Mouse (Mus musculus): ENCODE data around the gene Hist1h2bl. TPM values are rescaled to one million over a fixed set of nuclear protein-coding genes. Genes with fewer than 3 reads are reported as not detected.
A peak's percentile ranks its signal among the peaks of the same experiment; 100 is the strongest.
"Not testable (repeated sequence)": the region's sequence is repeated elsewhere in the genome, so short reads cannot be mapped to it uniquely, and the experiment has no call there.

Gene Hist1h2bl
- polyA plus RNA-seq, 1 experiment from 2014 or later = 4.4 TPM

DNA sequence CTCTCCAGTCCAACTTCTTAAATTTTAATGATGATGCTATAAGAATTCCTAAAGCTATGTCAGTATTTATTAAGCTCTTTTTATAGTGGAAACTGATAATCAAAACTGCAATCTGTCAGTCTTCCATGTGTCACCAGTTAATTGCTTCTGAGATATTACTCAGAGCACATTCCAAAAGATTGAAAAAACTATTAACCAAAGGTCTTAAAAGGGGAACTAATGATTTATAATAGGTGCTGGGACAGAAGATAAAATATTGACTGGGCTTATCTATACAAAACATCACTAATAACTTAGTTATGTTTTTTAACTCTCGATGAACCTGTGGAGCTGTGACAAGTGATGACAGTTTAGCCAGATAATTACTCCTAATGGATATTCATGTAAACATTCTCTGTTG is 29.1 kb upstream of the Hist1h2bl start:
- 98% methylated on average over 1 of the region's 1 CpGs for WGBS
- no peak for ATAC-seq (ENCODE audit: low FRiP score)
- no peak overlapping the region for H3K9ac ChIP-seq

DNA sequence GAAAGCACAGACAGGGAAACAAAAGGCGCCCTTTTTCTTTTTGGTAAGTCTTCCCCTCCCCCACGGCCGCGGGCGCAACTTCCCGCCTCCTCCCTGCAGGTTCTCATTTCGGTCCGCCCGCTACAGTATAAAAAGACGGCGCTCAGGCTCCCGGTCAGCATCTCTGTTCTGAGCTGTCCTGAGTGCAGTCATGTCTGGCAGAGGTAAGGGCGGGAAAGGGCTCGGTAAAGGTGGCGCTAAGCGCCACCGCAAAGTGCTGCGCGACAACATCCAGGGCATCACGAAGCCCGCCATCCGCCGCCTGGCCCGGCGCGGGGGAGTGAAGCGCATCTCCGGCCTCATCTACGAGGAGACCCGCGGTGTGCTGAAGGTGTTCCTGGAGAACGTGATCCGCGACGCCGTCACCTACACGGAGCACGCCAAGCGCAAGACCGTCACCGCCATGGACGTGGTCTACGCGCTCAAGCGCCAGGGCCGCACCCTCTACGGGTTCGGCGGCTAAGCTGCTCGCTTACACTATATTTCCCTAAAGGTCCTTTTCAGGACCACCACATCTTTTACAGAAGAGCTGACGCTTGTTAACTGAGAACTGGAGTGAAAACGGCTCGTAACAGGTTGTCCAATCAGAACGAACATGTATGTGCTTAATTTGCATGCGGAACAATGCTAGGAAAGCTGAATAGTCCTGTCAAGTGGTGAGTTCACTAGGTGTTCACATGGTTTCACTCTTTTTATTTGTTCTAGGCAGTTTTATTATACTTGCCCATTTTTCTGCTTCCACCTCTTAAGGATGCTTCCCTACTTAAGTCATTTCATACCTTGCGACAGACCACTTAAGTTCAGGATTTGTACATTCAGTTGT is 19.2 kb upstream of the Hist1h2bl start, which contains the start of gene Hist1h4j:
Hist1h4j (plus strand) TSS at position 159 of the 862 bp plus-strand sequence.
- H3K4me1 ChIP-seq; H3K27me3 ChIP-seq; H3K9me3 ChIP-seq (replicated peaks); H3K36me3 ChIP-seq: not testable (repeated sequence)
- peak within 1 kb of the TSS; percentile 62 for H3K4me2 ChIP-seq (replicated peaks)
- ATAC-seq (ENCODE audit: low FRiP score) = peak; percentile 93
- peak within 1 kb of the TSS; percentile 98 for H3K27ac ChIP-seq
- H3K4me3 ChIP-seq = peak within 1 kb of the TSS; percentile 42
- H3K9ac ChIP-seq = peak within 1 kb of the TSS; percentile 62
- WGBS = under 1% methylated on average over 49 of the region's 56 CpGs

More for the DNA sequence above, 29.1 kb upstream of the Hist1h2bl start:
- Histone ChIP-seq H3K4me2 (replicated peaks) (no peak overlapping the region), H3K9me3 (replicated peaks) (no peaks in the 10 kb centered on the region), H3K4me3 (no peak overlapping the region), H3K27ac (no peak overlapping the region), H3K4me1 (peaks cover 17% of the 10 kb centered on the region), H3K27me3 (no peaks in the 10 kb centered on the region), H3K36me3 (no peaks in the 10 kb centered on the region)

DNA sequence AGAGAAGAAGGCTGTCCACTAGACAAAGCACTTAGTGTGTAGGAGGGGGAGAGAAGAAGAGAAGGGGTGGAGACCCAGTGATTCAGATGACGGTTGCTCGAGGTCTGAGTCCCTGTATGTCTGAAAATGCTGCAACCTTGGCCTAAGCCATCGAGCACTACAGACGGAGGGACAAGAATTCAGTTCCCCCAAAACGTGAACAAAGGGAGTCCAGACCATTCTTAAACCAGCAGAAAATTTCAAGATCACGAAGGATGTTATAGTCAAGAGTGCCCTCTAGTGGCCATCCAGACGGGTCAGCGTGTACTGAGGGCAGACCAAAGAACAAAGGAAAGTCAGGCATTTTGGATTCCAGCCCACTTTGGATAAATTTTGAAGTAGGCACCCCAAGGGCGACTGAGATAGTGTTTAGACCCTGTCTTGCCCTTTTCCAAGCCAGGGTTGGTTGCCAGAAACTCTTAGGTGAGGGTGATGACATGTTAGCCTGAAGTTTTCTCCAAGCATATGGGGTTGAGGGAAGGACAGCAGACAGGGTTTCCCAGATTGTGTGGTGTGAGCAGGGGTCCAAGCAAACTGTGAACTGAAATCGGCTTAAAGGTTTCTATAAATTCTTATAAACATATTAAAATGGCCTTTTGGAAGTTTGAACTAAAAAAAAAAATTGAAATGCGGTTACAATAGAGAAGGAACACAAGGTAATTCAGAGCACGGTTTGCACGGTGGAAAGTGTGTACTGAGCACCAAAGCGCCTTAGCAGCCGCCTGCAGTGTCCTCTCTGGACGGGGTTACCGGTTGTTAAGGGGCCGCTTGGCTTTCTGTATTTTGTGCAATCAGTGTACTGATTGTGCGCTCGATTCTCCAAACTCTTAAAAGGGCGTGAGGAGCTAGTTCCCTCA is 18.3 kb upstream of the Hist1h2bl start:
- no peaks in the 10 kb centered on the region for H3K9me3 ChIP-seq (replicated peaks)
- H3K4me3 ChIP-seq = peak overlapping the region; percentile 42
- peak overlapping the region; percentile 62 for H3K4me2 ChIP-seq (replicated peaks)
- under 1% methylated on average over 21 of the region's 21 CpGs for WGBS
- H3K4me1 ChIP-seq = peaks cover 10% of the 10 kb centered on the region
- H3K27ac ChIP-seq = peak overlapping the region; percentile 98
- H3K9ac ChIP-seq = peak overlapping the region; percentile 62
- H3K27me3 ChIP-seq = no peaks in the 10 kb centered on the region
- no peaks in the 10 kb centered on the region for H3K36me3 ChIP-seq
- ATAC-seq (ENCODE audit: low FRiP score) = peak; percentile 84

DNA sequence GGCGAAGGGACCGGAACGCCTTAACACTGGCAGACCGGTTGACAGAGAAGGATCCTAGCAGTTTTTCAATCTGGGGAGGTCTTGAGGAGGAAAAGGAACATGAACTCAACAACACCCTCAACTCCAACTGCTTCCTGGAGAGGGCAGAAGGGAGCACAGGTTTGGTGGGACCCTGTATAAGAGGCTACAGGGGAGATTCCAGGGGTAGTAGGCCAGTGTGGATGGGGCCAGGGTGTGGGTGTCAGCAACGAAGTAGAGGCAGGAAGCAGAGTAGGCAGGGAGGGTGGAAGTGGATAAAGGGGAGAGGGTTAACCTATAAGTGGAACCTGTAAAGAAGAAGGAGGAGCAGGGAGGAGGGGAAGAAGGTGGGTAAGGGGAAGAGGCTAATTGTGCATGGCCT is 17.5 kb upstream of the Hist1h2bl start:
- Histone ChIP-seq H3K36me3 (no peaks in the 10 kb centered on the region), H3K4me1 (peaks cover 10% of the 10 kb centered on the region), H3K4me3 (no peak overlapping the region), H3K9me3 (replicated peaks) (no peaks in the 10 kb centered on the region), H3K27me3 (no peaks in the 10 kb centered on the region), H3K9ac (0 out of 2 replicates have a peak overlapping the region, but pooled peaks have one; percentile 2), H3K4me2 (replicated peaks) (peak overlapping the region; percentile 62), H3K27ac (peak overlapping the region; percentile 98)
- ATAC-seq (ENCODE audit: low FRiP score) = no peak; the same call in 1 of the 2 replicates
- WGBS = 65% methylated on average over 5 of the region's 5 CpGs

DNA sequence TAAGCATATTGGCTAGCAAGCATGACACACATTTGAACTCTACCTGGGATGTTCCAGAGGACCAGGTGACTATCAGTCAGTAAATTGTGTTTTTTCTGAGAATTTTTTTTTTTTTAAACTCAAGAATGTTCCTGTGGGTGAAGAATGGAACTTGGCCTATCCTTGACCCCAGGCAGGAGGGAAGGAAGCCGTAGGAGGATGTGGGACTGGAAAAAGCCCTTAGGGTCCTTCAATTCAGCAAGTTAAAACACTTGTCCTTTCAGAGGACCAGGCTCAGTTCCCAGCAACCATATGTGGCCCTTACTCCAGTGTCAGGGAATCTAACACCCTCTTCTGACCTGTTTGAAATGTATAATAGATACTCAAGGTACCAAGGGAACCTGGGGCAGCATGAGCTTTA is 13.6 kb upstream of the Hist1h2bl start:
- Histone ChIP-seq H3K9me3 (replicated peaks) (no peaks in the 10 kb centered on the region), H3K27me3 (no peaks in the 10 kb centered on the region), H3K4me3 (no peak overlapping the region), H3K4me2 (replicated peaks) (no peak overlapping the region), H3K27ac (no peak overlapping the region), H3K4me1 (peaks cover 10% of the 10 kb centered on the region), H3K36me3 (no peaks in the 10 kb centered on the region), H3K9ac (no peak overlapping the region)
- ATAC-seq (ENCODE audit: low FRiP score) = no peak
- 50% methylated on average over 1 of the region's 1 CpGs for WGBS

DNA sequence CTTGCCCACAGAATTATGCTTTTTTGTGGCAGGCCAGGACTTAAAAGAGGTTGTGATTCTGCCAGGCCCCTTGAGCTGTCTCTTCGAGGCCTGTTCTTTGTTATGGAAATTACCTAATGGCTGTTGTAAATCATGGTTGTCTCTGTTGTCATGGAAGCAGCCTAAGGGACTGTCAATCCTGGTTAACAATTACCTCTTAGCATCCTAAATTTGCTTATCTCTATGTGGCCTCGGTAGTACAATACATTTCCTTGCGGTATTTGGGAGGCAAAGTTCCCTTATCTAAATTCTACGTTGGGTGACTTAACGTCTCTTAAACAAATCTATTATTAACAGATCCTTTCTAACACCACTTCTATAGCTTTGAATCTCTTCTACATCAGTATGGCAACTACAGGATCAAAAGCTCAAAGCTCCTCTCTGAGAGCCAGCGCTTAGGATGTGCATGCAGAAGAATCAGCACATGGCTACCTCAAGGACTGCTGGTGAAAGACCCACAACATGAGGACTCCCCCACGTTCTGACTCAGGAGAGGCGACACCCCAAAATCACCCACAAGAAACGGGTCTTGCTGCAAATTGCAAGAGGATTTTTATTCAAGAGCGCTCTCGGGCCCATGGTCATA is 12.1 kb upstream of the Hist1h2bl start:
- Histone ChIP-seq H3K4me1 (peaks cover 4% of the 10 kb centered on the region; the same call in 1 of the 2 replicates), H3K27me3 (no peaks in the 10 kb centered on the region), H3K9ac (no peak overlapping the region), H3K4me2 (replicated peaks) (0 out of 2 replicates have a peak overlapping the region, but pooled peaks have one; percentile 3), H3K4me3 (no peak overlapping the region), H3K27ac (peak overlapping the region; percentile 70), H3K36me3 (no peaks in the 10 kb centered on the region), H3K9me3 (replicated peaks) (no peaks in the 10 kb centered on the region)
- WGBS = 28% methylated on average over 11 of the region's 11 CpGs
- ATAC-seq (ENCODE audit: low FRiP score) = peak; percentile 85

DNA sequence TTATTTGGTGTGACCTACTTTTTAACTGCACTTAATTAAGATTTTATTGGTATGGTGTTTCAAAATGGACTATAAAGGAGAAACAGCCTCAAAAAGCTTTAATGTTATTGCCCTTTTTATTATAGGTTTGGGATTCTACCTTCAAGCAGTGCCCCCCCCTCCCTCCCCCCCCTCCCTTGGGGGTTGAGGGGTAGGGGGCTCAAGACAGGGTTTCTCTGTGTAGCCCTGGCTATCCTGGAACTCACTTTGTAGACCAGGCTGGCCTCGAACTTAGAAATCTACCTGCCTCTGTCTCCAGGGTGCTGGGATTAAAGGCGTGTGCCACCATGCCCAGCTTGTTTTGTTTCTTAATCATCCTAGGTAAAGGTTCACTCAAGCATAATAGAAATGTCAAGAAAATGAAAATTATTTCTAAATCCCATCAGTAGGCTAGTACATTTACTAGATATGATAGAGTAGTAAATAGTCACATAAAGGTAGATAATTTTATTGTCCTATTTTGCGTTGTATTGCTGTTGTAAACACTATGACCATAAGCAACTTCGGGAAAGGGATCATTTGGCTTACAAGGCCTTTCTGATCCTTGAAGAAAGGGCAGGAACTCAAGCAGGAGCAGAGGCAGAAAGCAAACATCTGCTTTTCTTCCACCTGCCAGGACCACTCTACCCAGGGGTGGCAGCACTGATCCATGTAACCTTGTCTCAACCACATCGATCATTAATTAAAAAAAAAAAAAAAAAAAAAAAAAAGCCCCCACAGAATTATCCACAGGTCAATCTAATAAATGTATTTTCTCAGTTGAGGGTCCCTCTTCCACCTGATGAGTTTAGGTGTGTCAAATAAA is 7.3 kb upstream of the Hist1h2bl start:
- no peak for ATAC-seq (ENCODE audit: low FRiP score)
- no peaks in the 10 kb centered on the region for H3K36me3 ChIP-seq
- H3K9ac ChIP-seq = no peak overlapping the region
- H3K27ac ChIP-seq = no peak overlapping the region
- WGBS = 32% methylated on average over 5 of the region's 5 CpGs
- no peaks in the 10 kb centered on the region for H3K9me3 ChIP-seq (replicated peaks)
- peaks cover 20% of the 10 kb centered on the region for H3K4me1 ChIP-seq
- peak overlapping the region; percentile 59 for H3K4me2 ChIP-seq (replicated peaks)
- no peaks in the 10 kb centered on the region for H3K27me3 ChIP-seq
- H3K4me3 ChIP-seq = 0 out of 2 replicates have a peak overlapping the region, but pooled peaks have one; percentile 34

DNA sequence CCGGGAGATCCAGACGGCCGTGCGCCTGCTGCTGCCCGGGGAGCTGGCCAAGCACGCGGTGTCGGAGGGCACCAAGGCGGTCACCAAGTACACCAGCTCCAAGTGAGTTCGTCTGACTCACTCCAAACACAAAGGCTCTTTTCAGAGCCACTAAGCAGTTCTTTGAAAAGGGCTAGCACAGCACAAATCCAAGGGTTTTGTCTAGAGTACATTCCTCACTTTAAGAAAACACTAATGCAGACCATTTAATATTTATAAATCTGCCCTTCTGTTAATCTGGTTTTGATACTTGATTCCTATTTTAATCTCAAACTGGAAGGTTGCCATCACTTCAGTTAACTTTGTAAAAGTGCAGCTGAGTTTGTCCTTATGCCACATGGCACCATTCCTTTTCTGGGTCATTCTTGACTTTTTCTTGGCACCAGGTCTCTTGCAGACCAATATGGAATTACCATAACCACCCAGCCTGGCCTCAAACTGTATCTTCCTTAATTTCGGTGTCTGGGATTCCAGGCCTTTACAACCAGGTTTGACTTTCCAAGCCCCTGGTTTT is 6.5 kb upstream of the Hist1h2bl start:
- peak overlapping the region; percentile 88 for H3K27ac ChIP-seq
- H3K4me2 ChIP-seq (replicated peaks) = peak overlapping the region; percentile 59
- no peaks in the 10 kb centered on the region for H3K27me3 ChIP-seq
- peak; percentile 46 for ATAC-seq (ENCODE audit: low FRiP score)
- no peaks in the 10 kb centered on the region for H3K9me3 ChIP-seq (replicated peaks)
- WGBS = 2% methylated on average over 11 of the region's 11 CpGs
- H3K9ac ChIP-seq = peak overlapping the region; percentile 61
- H3K4me3 ChIP-seq = peak overlapping the region; percentile 34
- H3K36me3 ChIP-seq = no peaks in the 10 kb centered on the region
- H3K4me1 ChIP-seq = peaks cover 19% of the 10 kb centered on the region

DNA sequence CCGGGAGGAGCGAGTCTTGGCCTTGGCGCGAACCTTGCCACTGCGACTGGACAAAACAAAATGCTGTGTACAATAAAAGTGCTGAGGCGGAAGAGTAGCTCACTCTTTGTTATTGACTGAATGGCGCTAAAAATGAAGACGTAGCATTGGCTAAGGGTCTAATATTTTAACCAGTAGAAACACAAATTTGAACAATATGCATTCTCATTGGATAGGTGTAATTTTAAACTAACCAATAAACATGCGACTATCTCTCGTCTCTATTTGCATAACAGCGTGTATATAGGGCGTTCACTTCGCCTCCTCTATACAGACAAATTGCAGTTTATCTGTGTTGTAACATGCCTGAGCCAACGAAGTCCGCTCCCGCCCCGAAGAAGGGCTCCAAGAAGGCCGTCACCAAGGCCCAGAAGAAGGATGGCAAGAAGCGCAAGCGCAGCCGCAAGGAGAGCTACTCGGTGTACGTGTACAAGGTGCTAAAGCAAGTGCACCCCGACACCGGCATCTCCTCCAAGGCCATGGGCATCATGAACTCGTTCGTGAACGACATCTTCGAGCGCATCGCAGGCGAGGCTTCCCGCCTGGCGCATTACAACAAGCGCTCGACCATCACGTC is 5.9 kb upstream of the Hist1h2bl start, which contains the start of gene Hist1h2bm:
Hist1h2bm (plus strand) TSS at position 288 of the 616 bp plus-strand sequence.
- H3K36me3 ChIP-seq; H3K27me3 ChIP-seq; H3K9me3 ChIP-seq (replicated peaks): not testable (repeated sequence)
- Histone ChIP-seq H3K4me1 (peaks cover 21% of the 10 kb centered on the region), H3K27ac (peak within 1 kb of the TSS; percentile 88), H3K4me3 (peak within 1 kb of the TSS; percentile 34), H3K9ac (peak within 1 kb of the TSS; percentile 61), H3K4me2 (replicated peaks) (peak within 1 kb of the TSS; percentile 59)
- WGBS = under 1% methylated on average over 37 of the region's 37 CpGs
- peak; percentile 97 for ATAC-seq (ENCODE audit: low FRiP score)

DNA sequence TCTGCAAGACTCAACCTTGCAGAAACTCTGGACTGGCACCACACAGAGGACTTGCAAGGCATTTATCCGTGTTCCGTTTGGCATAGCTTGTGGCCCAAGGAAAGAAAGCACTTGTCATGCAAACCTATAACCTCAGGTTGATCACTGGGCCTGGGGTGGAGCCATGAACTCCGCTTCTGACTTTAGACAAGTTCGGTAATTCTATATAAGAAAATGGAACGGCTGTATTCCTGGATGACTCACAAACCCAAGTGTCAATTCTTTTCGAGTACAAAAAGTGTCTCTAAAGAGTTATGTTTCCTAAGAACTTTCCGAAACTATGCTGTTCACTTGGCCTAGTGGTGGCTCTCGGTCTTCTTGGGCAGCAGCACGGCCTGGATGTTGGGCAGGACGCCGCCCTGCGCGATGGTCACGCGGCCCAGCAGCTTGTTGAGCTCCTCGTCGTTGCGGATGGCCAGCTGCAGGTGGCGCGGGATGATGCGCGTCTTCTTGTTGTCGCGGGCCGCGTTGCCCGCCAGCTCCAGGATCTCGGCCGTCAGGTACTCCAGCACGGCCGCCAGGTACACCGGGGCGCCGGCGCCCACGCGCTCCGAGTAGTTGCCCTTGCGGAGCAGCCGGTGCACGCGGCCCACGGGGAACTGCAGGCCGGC is 5.3 kb upstream of the Hist1h2bl start:
- Histone ChIP-seq H3K27ac (peak overlapping the region; percentile 88), H3K4me3 (peak overlapping the region; percentile 34), H3K4me2 (replicated peaks) (peak overlapping the region; percentile 59), H3K9ac (peak overlapping the region; percentile 56; the same call in 1 of the 2 replicates), H3K4me1 (peaks cover 23% of the 10 kb centered on the region)
- WGBS = 1% methylated on average over 23 of the region's 44 CpGs
- H3K27me3 ChIP-seq; H3K36me3 ChIP-seq; H3K9me3 ChIP-seq (replicated peaks): not testable (repeated sequence)
- peak; percentile 1 for ATAC-seq (ENCODE audit: low FRiP score)

All from hindbrain, embryonic 12.5 days (tissue).